Mouse (Mus musculus) common myeloid progenitor, adult 5-6 weeks (primary cell): Measurements from ENCODE around the gene Ackr2. TPM values are rescaled to one million over a fixed set of nuclear protein-coding genes. Genes with fewer than 3 reads are reported as not detected.

ENCODE experiments used
- ATAC-seq: replicated peaks from 2 replicates; pipeline ENCODE4 v1.8.0; 2016; ENCODE audit warnings: low read depth, mild to moderate bottlenecking, moderate TSS enrichment, inconsistent platforms; ENCODE audit not compliant: poor library complexity, severe bottlenecking
- total RNA-seq: library from RNA; stranded (forward); fragments of 200-1000, 187-1606 nt; gene quantifications from 2 replicates; pipeline ENCODE4 v1.2.3, GENCODE M21; 2017

The Ackr2 gene
- total RNA-seq, 1 experiment from 2014 or later = not detected

- ATAC-seq = no peak
Measured at GRCm38 (mm10) chr9:121914226-121914757, 16.1 kb downstream of the Ackr2 start.

GRCm38 (mm10) chr9:121915056-121915455 is 16.9 kb downstream of the Ackr2 start:
- ATAC-seq = no peak

- no peak for ATAC-seq
Measured at GRCm38 (mm10) chr9:121916102-121916501, 17.9 kb downstream of the Ackr2 start, which contains the start of gene Cyp8b1. Gene Cyp8b1, minus strand, starts transcription at chr9:121916305.

GRCm38 (mm10) chr9:121919027-121919501 is 20.9 kb downstream of the Ackr2 start:
- ATAC-seq = peak; percentile 84

- ATAC-seq = no peak
Measured at GRCm38 (mm10) chr9:121923443-121923842, 25.3 kb downstream of the Ackr2 start.

GRCm38 (mm10) chr9:121923906-121924305 is 25.8 kb downstream of the Ackr2 start:
- no peak for ATAC-seq

GRCm38 (mm10) chr9:121924901-121925560 is 26.9 kb downstream of the Ackr2 start:
- no peak for ATAC-seq

- ATAC-seq = no peak
Measured at GRCm38 (mm10) chr9:121925959-121926358, 27.8 kb downstream of the Ackr2 start.

- ATAC-seq = no peak; the same call in 1 of the 2 replicates
Measured at GRCm38 (mm10) chr9:121926634-121927405, 28.7 kb downstream of the Ackr2 start.

- ATAC-seq = no peak
Measured at GRCm38 (mm10) chr9:121927721-121928120, 29.6 kb downstream of the Ackr2 start.

GRCm38 (mm10) chr9:121928498-121928897 is 30.3 kb downstream of the Ackr2 start:
- ATAC-seq = peak; percentile 89

- no peak for ATAC-seq
Measured at GRCm38 (mm10) chr9:121934856-121935255, 36.7 kb downstream of the Ackr2 start.

GRCm38 (mm10) chr9:121936952-121937351 is 38.8 kb downstream of the Ackr2 start:
- ATAC-seq = no peak

- peak; percentile 40; the same call in 1 of the 2 replicates for ATAC-seq
Measured at GRCm38 (mm10) chr9:121937451-121937864, 39.3 kb downstream of the Ackr2 start.

GRCm38 (mm10) chr9:121937944-121938355 is 39.8 kb downstream of the Ackr2 start:
- ATAC-seq = peak; percentile 77

GRCm38 (mm10) chr9:121943005-121943404 is 44.9 kb downstream of the Ackr2 start:
- ATAC-seq = no peak

- ATAC-seq = 0 out of 2 replicates have a peak, but pooled peaks have one; percentile 32
Measured at GRCm38 (mm10) chr9:121943628-121944027, 45.5 kb downstream of the Ackr2 start.

GRCm38 (mm10) chr9:121947784-121948183 is 49.6 kb downstream of the Ackr2 start:
- ATAC-seq = no peak

- no peak for ATAC-seq
Measured at GRCm38 (mm10) chr9:121948431-121948830, 50.3 kb downstream of the Ackr2 start.

- ATAC-seq = peak; percentile 83
Measured at GRCm38 (mm10) chr9:121950418-121951113, 52.4 kb downstream of the Ackr2 start, which contains the start of gene Fam198a. Gene Fam198a, plus strand, starts transcription at chr9:121950988.
